Mouse (Mus musculus) liver, embryonic 14.5 days (tissue): ENCODE results near the gene Slc16a5.

Experiments used
- CTCF ChIP-seq: IDR thresholded peaks from 2 replicates; pipeline ENCODE4 v1.5.1; 2016; ENCODE audit warnings: antibody characterized with exemption, low read depth, control low read depth
- EP300 ChIP-seq: IDR thresholded peaks from 2 replicates; pipeline ENCODE4 v1.6.1; 2016; ENCODE audit warnings: antibody characterized with exemption, low read depth

DNA sequence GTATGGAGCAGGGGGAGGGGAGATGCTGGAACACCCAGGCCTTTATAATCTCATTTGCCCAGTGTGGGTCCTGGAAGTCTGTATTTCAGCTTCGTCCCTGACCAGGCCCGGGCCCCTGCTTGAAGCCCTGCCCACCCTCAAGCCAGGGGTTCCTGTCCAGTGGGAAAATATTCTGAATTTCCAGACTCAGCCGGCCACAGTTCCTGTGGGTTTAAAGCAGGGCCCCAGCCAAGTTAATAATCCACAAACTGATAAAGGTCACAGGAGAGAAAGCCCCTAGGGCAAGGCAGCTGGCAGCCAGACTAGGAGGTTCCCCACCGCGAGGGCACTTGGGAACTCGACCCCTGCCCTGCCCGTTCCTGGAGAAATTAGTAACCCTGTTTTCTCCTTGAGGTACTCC lies 13.3 kb upstream of the Slc16a5 start:
- no peak for TF ChIP-seq CTCF
- no peak for TF ChIP-seq EP300
